Mouse (Mus musculus): ENCODE results near the gene Trappc4. TPM values are rescaled to one million over a fixed set of nuclear protein-coding genes. Genes with fewer than 3 reads are reported as not detected.
"Not testable (repeated sequence)": the region's sequence is repeated elsewhere in the genome, so short reads cannot be mapped to it uniquely, and the experiment has no call there.

Trappc4 gene
- total RNA-seq, 2 experiments from 2014 or later = 34.8 to 52.0 TPM

DNA sequence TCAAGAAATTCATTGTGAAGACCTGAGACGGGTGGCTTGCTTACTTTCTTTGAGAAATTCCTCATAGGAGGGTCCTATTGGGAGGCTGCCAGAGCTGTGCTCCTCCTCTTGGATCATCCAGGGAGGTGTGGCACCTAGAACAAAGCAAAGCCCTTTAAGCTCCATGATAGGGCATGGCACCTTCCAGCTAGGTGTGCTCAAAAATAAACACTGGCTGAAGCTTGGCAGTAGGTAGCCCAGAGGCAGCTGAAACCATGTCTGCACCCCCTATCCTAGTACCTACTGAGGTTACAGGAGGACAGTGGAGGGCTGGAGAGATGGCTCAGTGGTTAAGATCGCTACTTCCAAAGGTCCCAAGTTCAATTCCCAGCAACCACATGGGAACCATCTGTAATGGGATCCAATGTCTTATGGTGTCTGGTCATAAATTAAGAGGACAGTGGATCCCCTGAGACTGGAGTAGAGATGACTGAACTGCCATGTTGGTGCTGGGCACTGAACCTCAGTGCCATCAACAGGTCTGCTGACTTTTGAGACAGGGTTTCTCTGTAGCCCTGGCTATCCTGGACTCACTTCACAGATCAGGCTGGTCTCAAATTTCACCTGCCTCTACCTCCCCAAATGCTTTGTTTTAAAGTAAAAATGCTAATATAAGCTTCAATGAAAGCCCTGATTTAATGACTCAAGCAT, 3.4 kb upstream of the Trappc4 start:
- no peak for ATAC-seq (replicated peaks; ENCODE audit: low FRiP score, poor library complexity, severe bottlenecking)

DNA sequence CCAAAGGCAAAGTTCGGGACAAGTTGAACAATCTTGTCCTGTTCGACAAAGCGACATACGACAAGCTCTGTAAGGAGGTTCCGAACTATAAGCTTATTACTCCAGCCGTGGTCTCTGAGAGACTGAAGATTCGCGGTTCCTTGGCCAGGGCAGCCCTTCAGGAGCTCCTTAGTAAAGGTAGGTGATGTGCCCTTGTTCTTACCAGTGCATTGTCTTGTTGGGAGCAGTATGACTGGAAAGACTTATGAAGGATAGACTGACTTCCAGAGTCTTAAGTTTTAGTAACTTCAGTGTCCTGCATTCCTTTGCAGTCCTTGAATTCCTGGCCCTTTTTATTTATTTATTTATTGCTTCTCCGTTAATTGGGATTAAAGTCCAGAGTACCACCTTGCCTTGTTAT, 1.3 kb upstream of the Trappc4 start:
- ATAC-seq (replicated peaks; ENCODE audit: low FRiP score, poor library complexity, severe bottlenecking) = not testable (repeated sequence)

DNA sequence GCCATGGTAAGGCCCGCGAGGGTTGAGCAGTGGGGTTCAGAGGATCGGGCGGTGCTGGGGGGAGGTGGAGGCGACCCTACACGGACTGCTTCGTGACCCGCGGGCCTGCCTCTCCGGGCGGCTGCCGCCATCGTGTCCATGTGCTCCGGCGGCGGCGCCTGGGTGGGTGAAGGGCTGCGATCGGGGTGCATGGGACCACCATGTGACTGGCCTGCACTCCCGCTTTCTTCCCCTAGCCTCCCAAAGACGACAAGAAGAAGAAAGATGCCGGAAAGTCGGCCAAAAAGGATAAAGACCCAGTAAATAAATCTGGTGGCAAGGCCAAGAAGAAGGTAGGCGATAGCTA, 325 bp upstream of the Trappc4 start:
- peak; percentile 48 for ATAC-seq (replicated peaks; ENCODE audit: low FRiP score, poor library complexity, severe bottlenecking)

DNA sequence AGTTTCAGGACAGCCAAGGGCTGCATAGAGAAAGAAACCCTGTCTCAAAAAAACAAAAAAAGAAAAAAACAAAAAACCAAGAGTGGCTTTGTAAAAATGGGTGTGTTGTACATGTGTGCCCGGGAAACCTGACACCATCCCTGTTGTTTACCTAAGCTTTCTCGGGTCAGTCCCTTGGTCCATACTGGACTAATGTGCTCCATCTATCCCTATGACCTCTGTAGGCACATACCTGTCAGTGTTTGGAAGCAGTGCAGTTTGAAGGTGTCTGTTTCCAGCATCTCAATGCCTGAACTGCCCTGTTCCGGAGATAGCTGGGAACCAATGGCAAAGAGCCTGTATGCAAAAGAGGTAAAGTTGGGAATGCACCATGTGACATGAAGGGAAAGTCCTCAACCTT, 2.4 kb downstream of the Trappc4 start:
- no peak for ATAC-seq (replicated peaks; ENCODE audit: low FRiP score, poor library complexity, severe bottlenecking)

DNA sequence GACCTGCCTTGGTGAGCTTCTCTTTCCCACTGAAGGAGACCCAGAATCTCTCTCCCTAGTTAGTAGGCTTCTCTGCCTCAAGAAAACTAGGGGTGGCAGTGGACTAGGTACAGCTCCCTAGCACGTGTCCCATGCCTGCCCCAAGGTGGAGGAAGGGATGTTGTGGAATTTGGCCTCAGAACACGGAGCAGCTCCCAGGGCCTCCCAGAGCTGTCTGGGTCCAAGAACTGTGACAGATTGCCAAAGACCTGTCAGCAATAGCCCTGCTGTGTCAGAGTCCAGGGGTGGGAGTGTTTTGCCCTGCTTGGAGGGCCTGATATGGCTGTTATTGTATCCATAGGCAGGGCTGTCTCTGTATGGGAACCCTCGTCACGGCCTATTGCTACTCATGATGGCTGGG, 6.3 kb downstream of the Trappc4 start:
- ATAC-seq (replicated peaks; ENCODE audit: low FRiP score, poor library complexity, severe bottlenecking) = no peak

DNA sequence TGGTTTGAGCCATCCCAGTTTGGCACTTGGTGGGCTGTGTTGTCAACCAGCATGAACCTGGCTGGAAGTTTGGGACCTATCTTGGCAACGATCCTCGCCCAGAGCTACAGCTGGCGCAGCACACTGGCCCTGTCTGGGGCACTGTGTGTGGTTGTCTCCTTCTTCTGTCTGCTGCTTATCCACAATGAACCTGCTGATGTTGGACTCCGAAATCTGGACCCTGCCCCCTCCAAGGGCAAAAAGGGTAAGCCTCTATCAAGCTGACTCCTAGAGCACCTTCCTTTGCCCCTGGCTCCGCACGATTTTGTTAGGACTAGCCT, 7.6 kb downstream of the Trappc4 start:
- ATAC-seq (replicated peaks; ENCODE audit: low FRiP score, poor library complexity, severe bottlenecking) = no peak

DNA sequence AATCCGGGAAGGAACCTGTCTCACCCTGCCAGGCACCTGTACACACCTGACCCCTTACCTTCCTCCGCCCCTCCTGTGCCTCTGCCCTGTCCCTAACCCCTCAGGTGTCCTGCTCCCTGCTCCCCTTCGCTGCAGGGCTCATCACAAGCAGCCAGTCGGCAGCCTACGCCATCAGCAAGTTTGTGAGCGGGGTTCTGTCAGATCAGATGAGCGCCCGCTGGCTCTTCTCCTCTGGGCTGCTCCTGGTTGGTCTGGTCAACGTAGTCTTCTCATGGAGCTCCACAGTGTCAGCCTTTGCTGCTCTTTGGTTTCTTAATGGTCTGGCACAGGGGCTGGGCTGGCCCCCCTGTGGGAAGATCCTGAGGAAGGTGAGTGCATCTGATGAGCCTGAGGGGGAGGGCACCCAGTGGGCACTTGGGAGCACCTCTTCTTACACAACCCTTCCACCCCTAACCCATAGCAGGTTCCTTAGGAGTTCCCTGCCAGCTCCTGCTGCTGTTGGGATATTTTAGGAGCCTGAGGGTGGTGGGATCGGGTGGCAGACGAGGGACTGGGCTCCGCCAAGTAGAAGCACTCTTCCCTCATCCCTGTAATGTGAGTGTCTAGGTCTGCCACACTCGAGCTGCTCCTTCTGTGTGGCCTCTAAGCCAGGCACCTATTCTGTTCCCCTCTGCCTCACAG, 8.1 kb downstream of the Trappc4 start:
- ATAC-seq (replicated peaks; ENCODE audit: low FRiP score, poor library complexity, severe bottlenecking) = no peak

DNA sequence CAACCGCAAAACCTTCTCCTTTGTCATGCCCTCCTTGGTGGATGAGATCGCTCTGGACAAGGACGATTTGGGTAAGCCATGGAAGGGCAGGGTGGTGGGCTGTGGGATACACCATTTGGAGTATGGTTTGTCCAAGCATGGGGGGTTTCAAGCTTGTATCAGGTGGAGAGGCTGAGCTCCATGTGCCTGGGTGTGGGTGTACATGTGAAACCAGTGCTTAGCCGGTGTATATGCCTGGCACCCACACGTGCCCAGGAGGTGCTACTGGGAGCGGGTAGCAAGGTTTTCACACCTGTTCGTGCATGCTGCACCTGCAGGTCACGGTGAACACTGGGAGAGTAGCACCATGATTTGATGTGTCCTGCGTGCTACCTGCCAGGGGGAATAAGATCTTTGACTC, 8.8 kb downstream of the Trappc4 start:
- no peak for ATAC-seq (replicated peaks; ENCODE audit: low FRiP score, poor library complexity, severe bottlenecking)

DNA sequence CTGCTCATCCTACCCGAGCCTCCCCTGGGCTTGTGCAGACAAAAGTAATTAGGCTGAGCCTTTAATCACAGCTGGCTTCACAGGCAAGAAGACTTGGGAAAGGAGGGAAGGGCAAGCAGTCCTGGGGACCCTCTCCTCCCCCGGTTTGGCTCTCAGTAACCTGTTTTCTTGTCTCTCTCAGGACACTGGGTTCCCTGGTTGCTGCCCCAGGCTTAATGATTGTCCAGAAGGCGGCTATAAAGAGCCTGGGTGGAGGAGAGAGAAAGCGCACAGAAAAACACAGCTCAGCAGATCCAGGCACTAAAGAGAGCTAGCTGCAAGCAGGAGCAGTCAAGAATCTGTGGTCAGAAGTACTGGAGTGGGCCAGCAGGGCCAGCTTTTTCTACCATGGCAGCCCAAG, 9.3 kb downstream of the Trappc4 start:
- no peak for ATAC-seq (replicated peaks; ENCODE audit: low FRiP score, poor library complexity, severe bottlenecking)

DNA sequence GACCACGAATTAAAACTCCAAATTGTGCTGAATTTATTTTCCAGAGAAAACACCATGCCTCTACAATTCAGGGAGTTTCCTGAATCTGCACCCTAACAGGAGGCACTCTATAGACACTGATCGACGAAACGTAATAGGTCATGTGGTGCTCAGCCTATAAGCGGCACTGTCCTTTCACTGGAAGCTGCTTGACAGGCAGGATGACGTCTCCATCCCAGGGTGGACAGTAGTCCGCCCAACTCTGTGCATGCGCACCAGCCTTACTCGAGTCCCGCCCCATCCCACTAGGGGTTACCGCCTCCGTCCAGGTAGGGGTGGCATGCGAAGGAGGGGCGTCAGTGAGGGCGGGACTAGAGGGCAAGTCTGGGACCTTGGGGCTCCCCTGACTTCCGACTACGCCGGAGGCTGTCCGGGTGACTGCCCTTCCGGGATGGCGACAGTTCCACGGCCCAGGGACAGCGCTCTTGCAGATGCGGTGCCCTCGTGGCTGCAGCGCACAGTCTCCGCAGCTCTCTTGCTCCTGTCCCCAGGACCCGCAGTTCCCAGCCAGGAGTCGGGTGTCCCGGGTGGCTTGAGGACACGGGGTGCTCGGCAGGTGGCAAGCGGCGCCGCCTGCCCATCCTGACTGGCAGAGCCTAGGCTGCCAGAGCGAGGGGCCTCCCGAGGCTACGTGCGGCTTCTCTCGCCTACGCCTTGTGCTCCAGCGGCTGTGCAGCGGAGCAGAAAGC, 10.6 kb downstream of the Trappc4 start, which contains the start of gene Slc37a4:
Gene Slc37a4 (plus strand): TSS at position 169 of the 728 bp plus-strand sequence.
- ATAC-seq (replicated peaks; ENCODE audit: low FRiP score, poor library complexity, severe bottlenecking) = peak; percentile 96

DNA sequence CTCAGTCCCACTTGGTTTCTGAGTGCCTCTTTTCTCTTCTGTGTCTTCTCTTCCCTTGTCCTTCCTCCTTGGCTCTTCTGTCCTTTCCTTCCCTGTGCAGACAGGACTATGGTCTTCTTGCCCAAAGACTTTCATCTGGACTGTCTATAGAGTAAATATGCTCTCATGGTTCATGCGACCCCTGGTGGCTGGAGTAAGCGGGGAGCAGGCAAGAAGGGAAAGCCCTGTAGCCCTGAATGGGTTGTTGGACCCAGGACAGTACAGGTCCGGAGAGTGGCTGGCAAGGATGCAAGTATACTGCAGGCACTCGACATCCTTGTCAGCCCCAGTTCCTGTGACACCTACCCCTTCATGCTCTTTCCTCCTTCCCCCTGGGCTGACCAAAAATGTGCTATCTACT, 15.9 kb downstream of the Trappc4 start:
- peak; percentile 72 for ATAC-seq (replicated peaks; ENCODE audit: low FRiP score, poor library complexity, severe bottlenecking)

DNA sequence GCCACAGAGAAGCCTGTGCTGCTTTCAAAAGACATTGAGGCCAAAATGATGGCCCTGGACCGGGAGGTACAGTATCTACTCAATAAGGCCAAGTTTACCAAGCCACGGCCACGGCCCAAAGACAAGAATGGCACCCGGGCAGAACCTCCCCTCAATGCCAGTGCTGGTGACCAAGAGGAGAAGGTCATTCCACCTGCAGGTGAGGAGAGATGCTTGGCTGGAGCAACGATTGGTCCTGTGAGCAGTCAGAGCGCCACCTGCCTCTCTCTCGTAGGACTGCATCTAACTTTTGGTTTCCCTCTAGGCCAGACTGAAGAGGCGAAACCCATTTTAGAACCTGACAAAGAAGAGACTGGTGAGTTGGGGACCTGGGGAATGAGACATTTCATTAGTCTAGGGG, 18.1 kb downstream of the Trappc4 start:
- ATAC-seq (replicated peaks; ENCODE audit: low FRiP score, poor library complexity, severe bottlenecking) = peak; percentile 77

DNA sequence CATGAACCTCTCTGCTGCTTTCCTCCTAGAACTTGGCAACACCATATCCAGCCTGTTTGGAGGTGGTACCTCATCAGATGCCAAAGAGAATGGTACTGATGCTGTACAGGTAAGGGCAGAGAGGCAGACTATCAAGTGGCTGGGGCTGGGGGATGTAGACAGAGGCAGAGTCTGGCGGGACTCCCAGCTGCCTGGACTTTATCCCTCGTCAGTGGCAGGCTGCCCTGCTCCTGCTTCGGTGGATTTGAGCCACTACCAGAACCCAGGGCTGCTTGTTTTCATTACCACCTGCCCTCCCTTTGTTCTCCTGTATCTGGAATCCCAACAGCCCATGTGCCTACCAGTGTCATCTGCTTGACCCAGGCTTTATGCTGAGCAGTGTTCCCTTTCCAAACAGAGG, 20.2 kb downstream of the Trappc4 start:
- no peak for ATAC-seq (replicated peaks; ENCODE audit: low FRiP score, poor library complexity, severe bottlenecking)

DNA sequence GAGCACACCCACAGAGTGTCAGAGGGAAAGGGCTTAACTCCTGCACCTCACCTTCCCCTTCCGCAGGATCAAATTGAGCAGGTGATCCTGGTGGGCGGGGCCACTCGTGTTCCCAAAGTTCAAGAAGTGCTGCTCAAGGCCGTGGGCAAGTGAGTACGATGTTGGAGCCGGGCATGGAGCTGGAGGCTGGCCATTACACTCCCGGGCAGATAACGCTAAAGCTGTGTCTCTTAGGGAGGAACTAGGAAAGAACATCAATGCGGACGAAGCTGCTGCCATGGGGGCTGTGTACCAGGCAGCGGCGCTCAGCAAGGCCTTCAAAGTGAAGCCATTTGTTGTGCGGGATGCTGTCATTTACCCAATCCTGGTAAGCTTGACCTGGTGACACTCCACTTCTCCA, 22.8 kb downstream of the Trappc4 start:
- no peak for ATAC-seq (replicated peaks; ENCODE audit: low FRiP score, poor library complexity, severe bottlenecking)

DNA sequence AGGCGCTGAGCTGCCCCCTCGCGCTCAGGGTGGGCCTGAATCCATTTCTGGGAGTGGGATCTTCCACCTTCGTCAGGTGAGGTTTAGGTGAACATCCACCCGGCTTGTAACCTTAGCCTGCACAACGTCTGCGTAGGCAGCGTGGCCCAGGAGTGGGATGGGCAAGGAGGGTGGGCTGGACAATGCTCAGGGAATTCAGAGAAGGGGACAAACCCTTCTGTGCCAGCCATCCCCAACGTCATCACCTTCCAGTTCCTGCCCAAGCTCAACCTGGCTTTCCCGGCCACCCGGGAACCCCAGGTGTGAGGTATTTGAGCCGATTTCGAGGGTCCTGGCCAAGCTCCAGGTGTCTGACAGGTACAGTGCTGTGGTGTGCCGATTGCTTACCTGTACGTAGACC, 27.5 kb downstream of the Trappc4 start:
- ATAC-seq (replicated peaks; ENCODE audit: low FRiP score, poor library complexity, severe bottlenecking) = peak; percentile 11; the same call in 1 of the 2 replicates

DNA sequence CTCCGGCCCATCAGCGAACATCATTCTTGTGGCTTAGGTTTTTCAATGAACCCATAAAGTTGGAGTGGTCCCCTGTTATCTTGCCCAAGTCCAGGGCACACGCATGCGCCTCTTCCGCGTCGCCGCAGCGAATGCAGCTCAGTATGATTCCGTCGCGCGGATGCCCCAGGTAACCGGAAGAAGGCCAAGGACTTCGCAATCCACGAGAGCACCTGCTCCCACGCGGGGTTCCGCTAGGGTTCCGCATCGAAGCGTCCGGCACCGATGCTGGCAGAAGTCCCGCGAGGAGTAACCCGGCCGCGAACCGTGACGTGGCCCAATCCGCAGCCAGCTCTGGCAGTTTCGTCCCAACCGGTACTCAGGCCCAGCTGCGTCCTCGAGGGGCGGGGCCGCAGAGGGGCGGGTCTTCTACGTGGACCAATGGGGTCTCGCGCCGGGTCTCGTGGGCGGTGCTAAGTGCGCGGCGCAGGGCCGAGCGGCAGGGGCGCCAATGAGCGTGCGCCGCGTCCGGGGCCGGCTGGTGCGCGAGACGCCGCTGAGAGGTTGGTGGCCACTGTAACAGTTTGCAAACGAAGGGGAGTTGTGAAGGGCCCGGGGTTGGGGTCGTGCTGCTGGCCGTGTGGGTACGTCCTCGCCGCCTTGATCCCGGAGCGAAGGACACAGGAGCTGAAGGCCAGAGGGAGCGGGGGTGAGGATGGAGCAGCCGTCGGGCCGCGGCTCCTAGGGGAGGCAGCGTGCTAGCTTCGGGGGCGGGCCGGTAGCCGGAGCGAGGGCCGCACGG, 28.2 kb downstream of the Trappc4 start, which contains the start of gene Hyou1:
Gene Hyou1 (plus strand): TSS at position 437 of the 781 bp plus-strand sequence.
- peak; percentile 93 for ATAC-seq (replicated peaks; ENCODE audit: low FRiP score, poor library complexity, severe bottlenecking)

DNA sequence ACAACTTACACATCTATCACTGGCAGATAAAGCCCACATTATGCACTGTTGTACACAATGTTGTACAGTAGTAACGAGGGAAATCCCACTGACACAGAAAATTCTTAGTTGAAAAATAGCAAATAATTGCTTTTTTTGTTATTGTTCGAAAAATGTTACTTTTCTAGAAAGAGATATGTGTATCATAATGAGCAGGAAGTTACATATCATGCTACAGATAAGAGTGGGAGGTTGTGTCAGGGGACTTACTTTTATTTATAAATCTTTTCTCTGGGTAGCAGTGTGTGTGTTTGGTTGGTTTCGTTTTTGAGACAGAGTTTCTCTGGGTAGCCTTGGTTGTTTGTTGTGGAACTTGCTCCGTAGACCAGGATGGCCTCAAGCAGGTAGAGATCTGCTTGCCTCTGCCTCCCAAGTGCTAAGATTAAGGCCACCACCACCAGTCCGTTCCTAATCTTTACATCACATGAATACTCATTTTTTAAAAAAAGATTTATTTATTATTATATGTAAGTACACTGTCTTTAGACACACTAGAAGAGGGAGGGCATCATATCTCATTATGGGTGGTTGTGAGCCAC, 29.2 kb downstream of the Trappc4 start:
- ATAC-seq (replicated peaks; ENCODE audit: low FRiP score, poor library complexity, severe bottlenecking) = no peak

DNA sequence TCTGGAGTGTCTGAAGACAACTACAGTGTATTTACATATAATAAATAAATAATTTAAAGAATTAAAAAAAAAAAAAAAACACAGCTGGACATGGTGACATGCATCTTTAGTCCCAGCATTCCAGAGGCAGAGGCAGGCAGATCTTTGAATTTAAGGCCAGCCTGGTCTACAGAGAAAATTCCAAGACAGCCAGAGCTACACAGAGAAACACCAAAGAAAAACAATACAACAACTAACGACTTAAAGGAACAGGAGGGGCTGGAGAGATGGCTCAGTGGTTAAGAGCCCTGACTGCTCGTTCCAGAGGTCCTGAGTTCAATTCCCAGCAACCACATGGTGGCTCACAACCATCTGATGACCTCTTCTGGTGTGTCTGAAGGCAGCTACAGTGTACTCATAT, 30.1 kb downstream of the Trappc4 start:
- ATAC-seq (replicated peaks; ENCODE audit: low FRiP score, poor library complexity, severe bottlenecking) = not testable (repeated sequence)

DNA sequence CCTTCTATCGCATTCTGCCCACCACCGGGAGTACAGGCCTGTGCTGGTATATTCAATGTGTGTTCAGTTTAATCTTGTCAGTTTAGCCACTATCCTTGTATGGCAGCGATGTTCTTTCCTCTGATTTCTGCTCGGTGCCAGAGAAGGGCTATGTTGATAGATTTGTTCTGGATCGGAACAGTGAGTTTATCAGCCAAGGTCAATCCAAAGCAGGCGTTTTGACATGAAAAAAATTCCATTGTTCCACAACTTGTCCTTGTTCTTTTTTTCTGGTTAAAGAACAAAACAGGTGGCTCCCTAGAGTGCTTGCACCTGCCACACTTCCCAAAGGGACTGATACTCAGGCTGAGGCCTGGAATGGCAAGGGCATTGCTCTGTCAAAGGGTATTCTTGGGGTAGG, 31.3 kb downstream of the Trappc4 start:
- no peak for ATAC-seq (replicated peaks; ENCODE audit: low FRiP score, poor library complexity, severe bottlenecking)

DNA sequence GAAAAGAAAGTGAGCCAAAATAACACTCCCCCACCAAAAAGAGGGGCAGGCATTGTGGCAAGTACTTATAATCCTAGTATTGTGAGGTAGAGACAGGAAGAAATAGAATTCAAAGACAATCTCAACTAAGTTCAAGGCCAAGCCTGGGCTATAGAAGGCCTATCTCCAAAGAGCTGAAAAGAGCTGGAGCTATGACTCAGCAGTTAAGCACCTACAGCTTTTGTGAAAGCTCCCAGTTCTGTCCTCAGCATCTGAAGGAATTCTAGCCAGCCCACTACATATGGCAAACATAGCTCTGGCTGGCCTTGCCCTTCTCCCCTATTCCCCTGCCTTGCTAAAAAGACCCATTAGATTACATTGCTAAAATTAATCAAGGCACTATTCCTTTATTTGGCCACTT, 34.0 kb downstream of the Trappc4 start:
- peak; percentile 75 for ATAC-seq (replicated peaks; ENCODE audit: low FRiP score, poor library complexity, severe bottlenecking)
